Mouse (Mus musculus) ES-E14 (cell line): ENCODE data around the gene Tanc2. TPM values are rescaled to one million over a fixed set of nuclear protein-coding genes. Genes with fewer than 3 reads are reported as not detected.
A peak's percentile ranks its signal among the peaks of the same experiment; 100 is the strongest.

Source experiments
- DNase-seq: peaks from one replicate; pipeline ENCODE4 v3.0.0-alpha.2; 2013; ENCODE audit warnings: low read depth, low spot score
- H3K27ac ChIP-seq: 2 replicates; pipeline ENCODE4 v1.5.1; 2012; ENCODE audit warnings: low read depth, mild to moderate bottlenecking, low read length, moderate library complexity, mixed read lengths; ENCODE audit not compliant: poor library complexity, insufficient read depth, severe bottlenecking
- H3K36me3 ChIP-seq: 2 replicates; pipeline ENCODE4 v1.6.1; 2012; ENCODE audit warnings: mild to moderate bottlenecking, low read length, moderate library complexity, mixed read lengths; ENCODE audit not compliant: control insufficient read depth, poor library complexity, insufficient read depth, severe bottlenecking
- H3K4me1 ChIP-seq, 2 experiments: fragments of 150-350 bp in 1 of 2; sonication (generic) in 1 of 2; 2 replicates each; pipeline ENCODE4 v1.6.1; 2012; ENCODE audit warnings: low read length in 2 of 2, mild to moderate bottlenecking in 1 of 2, mixed read lengths in 1 of 2; ENCODE audit not compliant: control insufficient read depth in 2 of 2, insufficient read depth in 2 of 2, poor library complexity in 1 of 2
- H3K4me3 ChIP-seq, 2 experiments: fragments of 150-350 bp in 1 of 2; sonication (generic) in 1 of 2; 2 replicates each; pipeline ENCODE4 v1.5.1; 2012; ENCODE audit warnings: low read length in 2 of 2, low read depth in 1 of 2, mild to moderate bottlenecking in 1 of 2, mixed read lengths in 1 of 2; ENCODE audit not compliant: insufficient read depth in 1 of 2, poor library complexity in 1 of 2, severe bottlenecking in 1 of 2
- H3K9ac ChIP-seq: 2 replicates; pipeline ENCODE4 v1.6.1; 2012; ENCODE audit warnings: low read depth, mild to moderate bottlenecking, low read length, mixed read lengths; ENCODE audit not compliant: poor library complexity, insufficient read depth, severe bottlenecking
- H3K9me3 ChIP-seq: fragments of 150-350 bp; sonication (generic); 2 replicates; pipeline ENCODE4 v1.6.1; 2012; ENCODE audit warnings: low read depth, mild to moderate bottlenecking, low read length; ENCODE audit not compliant: control insufficient read depth, insufficient read depth
- CHD2 ChIP-seq: IDR thresholded peaks from 2 replicates; pipeline ENCODE4 v1.6.1; 2014; ENCODE audit warnings: mild to moderate bottlenecking, low read depth, low read length, inconsistent platforms
- HCFC1 ChIP-seq: IDR thresholded peaks from 2 replicates; pipeline ENCODE4 v1.6.1; 2012; ENCODE audit warnings: low read length, inconsistent platforms, borderline replicate concordance; ENCODE audit not compliant: insufficient read depth
- MAFK ChIP-seq: IDR thresholded peaks from 2 replicates; pipeline ENCODE4 v1.6.1; 2014; ENCODE audit warnings: mild to moderate bottlenecking, low read depth, low read length, inconsistent platforms; ENCODE audit not compliant: insufficient read depth
- ZC3H11A ChIP-seq: IDR thresholded peaks from 2 replicates; pipeline ENCODE4 v1.6.1; 2012; ENCODE audit warnings: low read depth, mild to moderate bottlenecking, inconsistent platforms, low read length, borderline replicate concordance
- ZNF384 ChIP-seq: IDR thresholded peaks from 2 replicates; pipeline ENCODE4 v1.6.1; 2012; ENCODE audit warnings: low read depth, low read length, inconsistent platforms
- in situ Hi-C, 2 experiments: fragments of 600-800 bp; cut with MboI; formaldehyde crosslinking; loops; one replicate each; pipeline ENCODE4 v1.15.1; 2025; ENCODE audit warnings: low sequenced_read_pairs in 2 of 2, inconsistent platforms in 1 of 2; ENCODE audit not compliant: unreplicated experiment in 2 of 2
- total RNA-seq: library from RNA; depleted of rRNA; stranded (reverse); fragments of 300-350 nt; gene quantifications from 2 replicates; pipeline ENCODE4 v1.2.3, GENCODE M21; 2012

Tanc2 gene
- total RNA-seq, 1 experiment, result 5.8 TPM

DNA sequence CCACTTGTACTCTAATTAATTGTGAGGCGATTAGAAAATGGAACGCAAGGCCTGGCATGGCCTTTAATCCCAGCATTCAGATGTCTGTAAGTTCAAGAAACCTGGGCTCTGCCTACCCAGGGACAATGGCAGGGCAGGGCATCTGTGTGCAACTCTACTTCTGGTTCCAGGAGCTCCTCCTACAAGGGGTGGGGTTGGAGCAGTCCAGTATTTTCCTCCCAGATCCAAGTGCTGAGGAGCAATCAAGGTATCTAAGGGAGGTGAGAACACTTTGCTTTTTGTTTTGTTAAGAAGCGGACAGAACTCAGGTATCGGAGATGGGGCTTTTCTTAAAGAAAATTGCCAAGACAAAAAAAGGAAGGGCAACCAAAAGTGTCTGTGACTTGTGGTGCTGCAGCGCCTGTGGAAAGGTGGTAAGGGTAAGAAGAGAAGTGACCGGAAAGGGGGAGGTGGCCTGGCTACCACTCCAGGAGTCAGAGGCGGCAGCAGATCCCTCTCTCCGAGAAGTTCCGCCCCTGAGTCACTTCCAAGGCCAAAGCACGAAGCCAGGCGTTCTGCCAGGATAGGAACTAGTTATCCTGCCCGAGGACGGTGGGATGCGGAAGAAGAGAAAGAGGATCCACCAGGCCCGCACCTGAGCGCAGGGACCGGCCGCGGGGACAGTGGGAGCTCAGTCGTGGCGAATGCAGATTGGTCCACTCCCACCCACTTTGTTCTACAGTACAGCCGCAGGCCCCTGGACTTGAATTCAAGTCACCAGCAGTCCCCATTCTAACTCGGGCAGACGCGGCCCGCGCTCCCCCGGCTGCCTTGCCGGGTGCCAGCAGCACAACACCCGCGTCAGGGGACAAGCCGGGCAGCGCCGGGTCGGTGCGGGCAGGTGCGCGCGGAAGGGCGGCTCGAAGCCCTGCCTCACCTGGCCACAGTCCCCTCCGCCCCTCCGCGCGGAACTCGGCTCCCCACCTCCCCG is 353.6 kb downstream of the Tanc2 start:
- in situ Hi-C loops, result no loop called here
- peaks cover 0 to 19% of the 10 kb centered on the region in 2 experiments; a peak in 1 of 4 replicates for H3K4me1 ChIP-seq

DNA sequence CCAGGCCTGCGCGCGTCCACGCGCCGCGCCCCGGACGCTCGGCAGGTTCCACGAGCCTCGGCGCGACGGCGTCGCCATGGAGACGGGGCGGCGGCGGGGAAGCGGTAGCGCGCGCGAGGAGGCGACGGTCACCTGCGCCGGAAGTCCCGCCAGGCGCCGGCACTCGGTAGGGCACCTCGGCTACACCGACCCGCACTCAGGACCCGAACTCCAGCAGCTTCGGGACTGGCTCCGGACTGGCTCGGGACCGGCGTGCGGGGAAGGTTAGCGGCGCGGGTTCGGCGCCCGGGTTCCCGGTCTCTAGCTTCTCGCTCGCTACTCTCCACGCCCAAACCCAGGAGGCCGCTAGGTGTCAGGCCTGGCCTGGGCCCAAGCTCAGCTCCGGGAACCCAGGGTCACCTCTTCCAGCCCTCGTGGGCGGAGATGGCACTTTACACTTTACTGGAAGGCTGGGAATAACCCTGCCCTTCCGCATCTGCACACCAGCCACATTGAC is 354.4 kb downstream of the Tanc2 start:
- DNase-seq, result no peak
- TF ChIP-seq HCFC1 (peak; percentile 26; the same call in 1 of the 2 replicates), MAFK (no peak)

More for the DNA sequence above, 353.6 kb downstream of the Tanc2 start:
- no peak for DNase-seq
- Histone ChIP-seq H3K4me3 (peak overlapping the region; percentile 85 to 86), H3K36me3 (no peaks in the 10 kb centered on the region), H3K27ac (no peak overlapping the region), H3K9ac (peak overlapping the region; percentile 81), H3K9me3 (no peaks in the 10 kb centered on the region)
- no peak for TF ChIP-seq ZC3H11A
- no peak for TF ChIP-seq MAFK
- TF ChIP-seq HCFC1, result no peak
- TF ChIP-seq CHD2, result no peak
- no peak for TF ChIP-seq ZNF384

DNA sequence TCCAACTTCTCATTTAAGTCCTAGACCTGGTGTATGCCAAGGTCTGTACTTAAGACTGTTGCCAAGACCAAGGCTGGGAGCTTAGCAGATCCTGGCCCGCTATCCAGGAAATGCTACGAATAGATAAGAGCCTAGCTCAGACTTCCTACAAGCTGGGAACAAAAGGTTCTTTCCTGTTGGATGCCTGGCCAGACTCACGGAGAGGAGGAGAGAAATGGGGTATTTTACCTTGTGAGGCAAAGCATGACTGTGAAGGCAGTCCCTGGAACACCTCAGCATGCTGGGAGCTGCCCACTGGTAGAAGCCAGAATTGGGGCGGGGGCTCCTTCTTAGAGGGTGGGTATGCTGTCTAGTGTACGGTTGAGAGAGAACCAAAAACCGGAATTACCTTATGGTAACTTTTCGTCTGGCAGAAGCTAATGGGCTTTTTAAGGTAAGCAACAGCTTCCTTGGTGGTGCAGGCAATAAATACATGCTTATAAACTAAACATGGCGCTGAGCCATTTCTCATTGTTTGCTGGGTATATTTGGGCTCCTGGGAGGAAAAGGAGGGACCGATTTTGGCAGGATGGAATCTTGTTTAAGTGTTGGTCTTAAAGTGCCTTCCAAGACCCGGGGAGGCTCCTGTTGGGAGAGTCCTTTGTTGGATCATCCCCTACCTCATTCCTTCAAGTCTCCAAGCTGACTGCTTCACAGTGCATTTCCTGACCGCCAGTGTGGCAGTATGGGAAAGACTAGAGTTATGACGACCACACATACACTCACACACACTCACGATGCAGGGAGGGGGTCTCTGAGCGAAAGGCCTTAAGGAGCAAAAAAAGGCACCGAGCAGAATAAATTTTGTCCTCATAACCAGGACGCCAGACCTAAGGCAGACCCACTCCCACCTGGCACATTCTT is 355.2 kb downstream of the Tanc2 start:
- Histone ChIP-seq H3K9me3 (no peaks in the 10 kb centered on the region), H3K36me3 (no peaks in the 10 kb centered on the region), H3K4me1 (peaks cover 4 to 23% of the 10 kb centered on the region in 2 experiments; a peak in 2 of 4 replicates), H3K4me3 (peak overlapping the region; percentile 85 to 86), H3K9ac (peak overlapping the region; percentile 48; the same call in 1 of the 2 replicates), H3K27ac (no peak overlapping the region)
- no peak for TF ChIP-seq ZNF384
- TF ChIP-seq HCFC1, result no peak
- no peak for TF ChIP-seq CHD2
- TF ChIP-seq ZC3H11A, result no peak
- in situ Hi-C loops, result no loop called here
- no peak for DNase-seq

More for the DNA sequence above, 354.4 kb downstream of the Tanc2 start:
- Histone ChIP-seq H3K4me1 (peaks cover 0 to 19% of the 10 kb centered on the region in 2 experiments; a peak in 1 of 4 replicates), H3K9ac (peak overlapping the region; percentile 81), H3K27ac (no peak overlapping the region), H3K4me3 (peak overlapping the region; percentile 85 to 86), H3K9me3 (no peaks in the 10 kb centered on the region), H3K36me3 (no peaks in the 10 kb centered on the region)
- in situ Hi-C loops, result no loop called here

DNA sequence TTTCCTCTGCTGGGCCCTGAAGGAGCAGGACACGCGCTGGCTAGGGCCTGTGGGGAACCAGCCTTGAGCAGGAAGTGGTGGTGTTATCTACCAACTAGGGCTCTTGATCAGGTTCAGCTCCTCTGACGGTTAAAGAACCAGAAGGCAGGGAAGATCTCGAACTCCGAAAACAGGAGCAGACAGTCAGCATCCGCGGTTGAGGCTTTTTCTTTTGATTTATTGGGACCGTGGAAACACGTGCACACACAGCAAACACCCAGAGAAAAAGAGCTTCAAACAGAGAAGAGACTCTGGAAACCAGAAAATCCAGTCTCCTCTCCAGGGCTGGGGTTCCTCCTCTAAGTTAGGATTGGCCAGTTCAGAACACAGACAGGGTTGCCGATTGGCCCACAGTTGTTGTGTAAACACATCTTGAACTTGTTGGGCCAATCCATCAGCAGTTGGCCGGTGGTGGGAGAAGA is 356.9 kb downstream of the Tanc2 start:
- no peak for DNase-seq
- Histone ChIP-seq H3K36me3 (no peaks in the 10 kb centered on the region), H3K9ac (no peak overlapping the region), H3K4me3 (no peak overlapping the region), H3K27ac (no peak overlapping the region), H3K4me1 (peaks cover 6 to 29% of the 10 kb centered on the region in 2 experiments; a peak in 3 of 4 replicates), H3K9me3 (no peaks in the 10 kb centered on the region)
- TF ChIP-seq HCFC1, result no peak
- no peak for TF ChIP-seq MAFK
- no peak for TF ChIP-seq ZC3H11A
- TF ChIP-seq CHD2, result no peak
- TF ChIP-seq ZNF384, result no peak
- in situ Hi-C loops, result no loop called here
